Mouse (Mus musculus): ENCODE data around the gene Gsto2.

GRCm38 (mm10) chr19:47893092-47893491, 27.8 kb downstream of the Gsto2 start:
- TF ChIP-seq POLR2A (IDR thresholded peaks at IDR 0.05; ENCODE audit: borderline replicate concordance, extremely low read depth, insufficient read depth, insufficient read length, poor library complexity, severe bottlenecking), result no peak
- no peak for TF ChIP-seq CTCF (IDR thresholded peaks at IDR 0.05; ENCODE audit: borderline replicate concordance, extremely low read depth, insufficient read depth, insufficient read length)
